Mouse (Mus musculus) hematopoietic stem cell, adult 5-6 weeks (primary cell): ENCODE results near the gene Nkain4. TPM values are rescaled to one million over a fixed set of nuclear protein-coding genes. Genes with fewer than 3 reads are reported as not detected.

Experiments
- ATAC-seq, 2 experiments: fragments of 125-278 bp in 1 of 2; replicated peaks in 1 of 2; 2 replicates each; pipeline ENCODE4 v1.8.0; 2016 to 2017; ENCODE audit warnings: inconsistent platforms in 2 of 2, mild to moderate bottlenecking in 2 of 2, moderate number of reproducible peaks in 2 of 2, low read depth in 1 of 2, moderate TSS enrichment in 1 of 2; ENCODE audit not compliant: low FRiP score in 2 of 2, poor library complexity in 2 of 2, severe bottlenecking in 2 of 2, insufficient read depth in 1 of 2, low TSS enrichment in 1 of 2
- total RNA-seq: library from RNA; stranded (forward); fragments of 172-1452, 232-1000 nt; gene quantifications from 2 replicates; pipeline ENCODE4 v1.2.3, GENCODE M21; 2017

The Nkain4 gene
- total RNA-seq, 1 experiment from 2014 or later: not detected

DNA sequence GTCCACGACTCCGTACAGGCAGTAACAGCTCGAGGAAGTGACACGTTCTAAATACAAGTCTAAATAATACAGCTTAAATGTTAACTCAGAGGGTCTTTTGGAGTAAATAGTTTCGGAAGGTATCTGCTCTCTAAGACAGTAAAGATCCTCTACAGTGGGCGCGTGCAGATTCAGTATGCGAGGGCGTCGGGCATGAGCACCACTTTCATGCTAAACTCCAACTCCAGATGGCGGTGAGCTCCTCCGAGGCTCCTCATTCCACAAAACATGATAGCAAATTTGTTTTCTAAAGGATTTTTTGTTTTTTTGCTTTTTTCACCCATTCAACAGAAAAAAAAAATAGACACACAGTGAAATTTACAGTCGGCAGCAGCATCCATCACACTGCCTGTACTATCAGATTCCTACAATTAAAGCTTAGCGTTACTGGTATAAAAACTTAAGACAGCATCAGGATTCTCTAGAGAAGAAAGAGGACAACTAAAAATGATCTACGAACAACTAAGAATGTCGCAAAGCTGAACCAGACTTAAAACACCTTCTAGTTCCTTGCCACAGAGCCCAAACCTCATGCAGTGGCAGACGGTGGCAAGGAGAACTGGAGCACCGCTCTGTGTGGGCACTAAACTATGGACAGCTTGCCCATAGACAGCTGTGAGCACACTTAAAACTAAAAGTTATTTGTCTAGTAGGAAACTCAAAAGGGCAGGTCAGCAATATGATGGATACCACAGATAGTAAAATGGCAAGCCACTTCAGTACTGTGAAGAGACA lies 49.9 kb downstream of the Nkain4 start:
- no peak for ATAC-seq

DNA sequence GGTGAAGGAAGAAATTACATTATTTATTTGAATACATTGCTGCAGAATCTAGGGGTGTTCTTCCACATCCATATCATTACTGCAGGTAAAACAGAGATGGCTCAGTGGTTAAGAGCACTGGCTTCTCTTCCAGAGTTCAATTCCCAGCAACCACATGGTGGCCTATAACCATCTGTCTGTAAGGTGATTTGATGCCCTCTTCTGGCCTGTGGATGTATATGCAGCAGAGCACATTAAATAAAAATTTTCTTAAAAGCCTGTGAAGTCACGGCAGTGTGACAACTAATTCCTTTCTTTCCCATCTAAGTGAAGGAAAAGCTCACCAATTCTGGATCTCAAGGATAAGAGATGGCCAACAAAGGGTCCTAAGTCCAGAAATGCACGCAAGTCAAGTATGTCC lies 52.4 kb downstream of the Nkain4 start:
- ATAC-seq: no peak

DNA sequence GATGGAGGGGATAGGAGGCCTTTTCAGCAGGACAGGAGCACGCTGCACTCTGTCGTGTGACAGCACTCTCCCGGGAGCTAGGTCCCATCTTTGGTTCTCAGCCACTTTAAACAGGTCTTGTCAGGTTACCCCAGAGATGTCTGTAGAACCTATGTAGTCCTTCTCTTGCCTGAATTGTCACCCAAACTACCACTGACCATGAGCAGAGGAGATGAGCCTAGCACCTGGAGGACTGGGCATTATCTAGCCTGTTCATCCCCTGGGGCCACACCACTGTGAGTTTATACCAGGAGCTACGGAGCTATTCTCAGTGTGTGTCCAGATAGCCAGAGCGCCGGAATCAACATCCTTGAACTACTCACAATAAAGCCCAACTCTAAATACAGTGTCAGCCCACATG lies 56.6 kb downstream of the Nkain4 start:
- no peak for ATAC-seq

DNA sequence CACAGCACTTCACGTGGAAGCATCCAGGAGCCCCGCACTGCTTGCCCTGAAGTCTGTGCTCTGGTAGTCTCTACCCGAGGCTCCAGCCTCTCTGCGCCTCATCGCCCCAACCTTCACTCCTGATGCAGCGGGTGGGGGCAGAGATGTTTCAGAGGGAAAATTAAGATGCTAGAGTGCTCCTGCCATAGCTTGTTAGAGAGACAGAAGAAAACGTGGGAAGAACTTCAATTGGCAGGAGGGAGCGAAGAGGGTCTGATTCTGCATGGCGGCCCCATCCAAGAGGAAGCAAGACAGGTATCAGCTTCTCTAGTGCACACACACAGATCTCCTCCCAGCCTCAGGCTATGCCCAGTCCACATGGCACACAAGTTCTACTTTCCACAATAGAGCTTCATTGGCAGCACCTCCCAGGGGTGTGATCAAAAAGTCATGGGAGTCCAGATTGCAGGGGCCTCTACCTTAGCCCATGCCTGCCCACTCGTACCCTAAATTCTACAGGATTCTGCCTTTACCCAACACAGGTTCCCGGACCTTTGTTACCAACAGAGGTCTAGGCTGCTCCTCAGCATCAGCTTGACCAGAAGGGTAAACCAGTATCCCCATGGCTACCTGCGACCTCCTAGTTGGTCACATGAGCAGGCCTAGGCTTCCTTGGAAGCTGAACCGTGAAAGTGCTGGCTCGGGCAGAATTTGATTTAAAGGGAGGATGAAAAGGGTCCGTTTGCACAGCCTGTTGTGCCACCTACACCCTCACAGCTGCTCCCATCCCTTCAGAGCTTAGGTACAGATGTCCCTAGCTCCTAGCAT lies 57.5 kb downstream of the Nkain4 start:
- ATAC-seq: no peak

DNA sequence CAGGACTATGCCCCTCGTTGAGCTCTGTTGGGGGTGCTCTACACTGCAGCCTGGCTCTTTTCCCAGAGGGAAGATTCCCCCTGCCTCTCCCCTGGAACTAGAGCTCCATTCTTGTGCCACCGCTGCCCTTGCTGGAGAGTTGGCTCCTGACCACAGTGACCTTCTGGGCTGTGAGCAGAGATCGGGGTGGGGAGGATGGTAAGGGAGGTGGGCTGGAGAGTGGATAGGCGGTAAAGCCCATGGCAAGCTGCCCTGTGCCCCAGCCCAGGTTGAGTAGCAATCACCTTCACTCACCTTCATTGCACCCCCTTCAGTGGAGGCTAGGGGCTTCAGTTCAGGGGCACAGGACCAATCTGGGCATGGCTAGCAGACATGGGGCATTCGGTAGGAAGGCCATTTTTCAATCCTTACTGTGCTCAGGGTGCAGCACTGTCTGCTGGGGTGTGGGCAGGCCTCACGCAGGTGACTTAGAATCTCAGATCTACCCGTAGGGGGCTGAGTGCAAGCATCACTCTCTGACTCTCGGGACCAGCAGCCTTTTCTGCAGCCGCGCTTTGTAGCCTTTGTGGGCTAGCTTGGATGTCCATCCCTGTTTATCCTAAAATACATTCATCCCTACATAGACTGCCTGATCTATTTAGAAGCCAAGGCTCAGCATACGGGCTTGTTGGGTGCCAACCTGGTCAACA lies 58.5 kb downstream of the Nkain4 start:
- ATAC-seq: no peak

DNA sequence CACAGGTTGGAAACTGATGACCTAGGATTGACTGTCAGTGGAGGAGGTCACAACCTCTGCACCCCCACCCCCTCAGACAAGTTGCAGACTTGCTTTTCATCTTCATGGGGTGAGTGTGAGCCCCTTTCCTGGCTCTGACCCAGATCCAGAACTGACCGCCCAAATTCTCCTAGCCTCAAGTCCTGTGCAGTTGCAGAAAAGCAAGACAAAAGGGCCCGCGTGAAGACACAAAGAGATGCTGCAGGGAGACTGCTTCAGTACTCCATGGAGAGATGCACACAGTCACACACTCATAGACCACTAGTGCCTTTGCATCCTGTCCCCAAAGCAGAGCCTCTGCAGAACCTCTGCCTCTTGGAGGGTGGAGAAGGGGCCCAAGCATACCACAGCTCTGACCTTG lies 59.2 kb downstream of the Nkain4 start:
- no peak for ATAC-seq

DNA sequence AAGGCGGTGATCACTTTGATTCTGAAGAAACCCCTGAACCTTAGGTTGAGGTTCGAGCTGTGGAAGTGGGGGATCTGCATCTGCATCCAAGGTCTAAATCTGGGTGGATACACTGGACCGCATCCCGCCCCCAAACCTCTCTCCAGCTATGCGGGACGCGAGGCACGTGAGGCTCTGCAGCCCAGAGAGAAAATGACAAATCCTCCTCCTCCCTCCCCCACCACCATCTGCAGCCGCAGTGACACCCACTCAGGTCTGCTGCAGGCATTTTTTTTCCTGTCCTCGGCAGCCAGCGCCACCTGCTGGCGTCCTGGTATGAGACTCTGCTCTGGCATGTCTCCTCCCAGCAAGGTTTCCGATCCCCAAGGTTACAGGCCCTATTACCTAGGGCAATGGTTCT lies 59.8 kb downstream of the Nkain4 start:
- peak; percentile 51 to 64 for ATAC-seq

DNA sequence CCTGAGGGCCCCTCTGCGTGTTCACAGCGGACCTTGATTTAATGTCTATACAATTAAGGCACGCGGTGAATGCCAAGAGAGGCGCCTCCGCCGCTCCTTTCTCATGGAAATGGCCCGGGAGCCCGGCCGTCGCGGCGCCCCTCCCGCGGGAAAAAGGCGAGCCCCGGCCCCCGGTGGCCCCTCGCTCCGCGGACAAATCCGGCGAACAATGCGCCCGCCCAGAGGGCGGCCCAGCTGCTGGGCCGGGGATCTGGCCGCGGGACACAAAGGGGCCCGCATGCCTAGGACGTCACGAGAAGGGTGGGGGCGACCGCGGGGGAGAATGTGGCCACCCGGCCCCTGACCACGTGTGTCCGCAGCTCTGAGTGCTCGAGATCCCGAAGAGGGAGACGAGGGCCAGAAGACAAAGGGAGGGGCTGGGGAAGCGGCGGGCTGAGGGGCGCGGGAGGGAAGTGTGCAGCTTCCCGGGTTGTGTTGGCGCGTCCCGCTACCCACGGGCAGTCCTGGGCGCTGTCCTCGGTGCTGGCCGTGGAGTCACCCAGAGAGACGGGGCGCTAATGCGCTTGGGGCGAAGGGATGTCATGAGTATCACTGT lies 60.4 kb downstream of the Nkain4 start:
- ATAC-seq: peak in 1 of 2 experiments; percentile 55; a peak in 2 of 4 replicates

DNA sequence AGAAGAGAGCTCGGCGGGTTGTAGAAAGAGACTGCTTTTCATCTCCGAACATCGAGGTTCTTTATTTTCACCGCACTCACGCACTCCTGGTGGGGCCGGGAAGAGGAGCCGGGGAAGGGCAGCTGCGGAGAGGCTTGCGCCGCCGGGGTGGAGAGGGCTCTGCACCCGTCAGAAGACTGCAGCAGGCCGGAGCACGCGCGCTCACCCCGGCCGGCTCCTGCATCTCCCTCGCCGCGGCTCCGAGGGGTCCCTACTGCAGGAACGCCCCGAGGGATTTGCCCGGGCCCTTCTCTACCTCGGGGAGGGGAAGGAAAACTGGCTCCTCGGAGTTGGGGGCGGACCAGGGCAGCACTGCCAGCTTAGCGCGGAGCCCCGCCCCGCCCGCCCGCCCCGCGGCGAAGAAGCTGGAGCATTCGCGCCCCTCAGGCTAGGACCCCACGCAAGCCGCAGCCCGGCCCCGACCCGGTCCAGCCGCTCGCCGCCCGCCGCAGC lies 60.9 kb downstream of the Nkain4 start:
- no peak for ATAC-seq

DNA sequence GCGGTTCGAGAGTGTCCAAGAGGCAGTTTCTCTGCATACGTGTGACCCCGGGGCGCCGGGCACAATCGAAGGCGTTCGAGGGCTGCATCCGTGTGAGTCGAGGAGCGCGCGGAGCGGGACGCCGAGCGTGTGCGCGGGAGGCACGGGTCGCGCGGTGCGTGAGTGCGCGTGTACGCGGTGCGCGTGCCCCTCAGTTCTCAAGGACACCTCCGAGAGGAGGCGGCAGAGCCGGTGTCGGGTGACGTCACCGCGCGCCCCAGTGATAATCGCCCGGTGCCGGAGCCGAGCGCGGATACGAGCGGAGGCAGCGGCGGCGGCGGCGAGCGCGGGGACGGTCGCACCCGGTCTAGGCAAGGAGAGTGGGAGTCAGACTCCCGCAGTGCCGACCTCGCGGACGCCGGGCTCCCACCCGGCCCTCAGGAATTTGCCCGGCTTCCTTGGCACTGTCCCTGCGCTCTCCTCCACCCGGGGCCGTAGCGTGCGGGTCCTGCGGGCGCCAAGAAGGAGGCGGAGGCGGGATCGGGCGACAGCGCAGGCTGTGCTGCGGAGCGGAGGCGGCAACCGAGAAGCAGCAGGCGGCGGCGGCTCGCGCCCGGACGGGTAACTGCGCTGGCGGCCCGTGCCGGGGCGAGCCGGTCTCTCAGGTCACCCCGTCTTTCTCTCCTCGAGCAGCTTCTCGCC lies 61.5 kb downstream of the Nkain4 start:
- no peak for ATAC-seq

DNA sequence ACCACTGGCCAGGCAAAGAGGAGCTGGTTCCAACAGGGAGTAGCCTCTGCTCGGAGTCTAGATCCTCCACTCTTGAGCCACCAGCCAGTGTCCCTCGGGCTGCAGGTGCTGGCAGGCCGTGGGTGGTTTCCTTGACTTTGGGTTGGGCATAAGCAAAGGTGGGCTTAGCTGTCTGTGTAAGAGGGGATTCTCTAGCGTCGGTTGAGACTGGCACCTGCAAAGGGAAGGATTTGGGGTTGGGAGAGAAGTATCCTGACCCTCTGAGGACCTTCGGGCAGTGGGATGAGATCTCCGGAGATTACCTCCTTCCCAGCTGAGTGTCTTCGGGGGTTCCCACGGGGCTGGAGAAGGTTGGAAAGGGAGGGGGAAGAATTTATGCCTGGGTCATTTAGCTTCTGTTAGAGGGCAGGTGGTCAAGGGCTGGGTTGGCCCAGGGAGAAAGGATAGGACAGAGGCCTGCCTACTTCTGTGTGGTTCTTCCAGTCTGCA lies 62.6 kb downstream of the Nkain4 start:
- ATAC-seq: no peak

DNA sequence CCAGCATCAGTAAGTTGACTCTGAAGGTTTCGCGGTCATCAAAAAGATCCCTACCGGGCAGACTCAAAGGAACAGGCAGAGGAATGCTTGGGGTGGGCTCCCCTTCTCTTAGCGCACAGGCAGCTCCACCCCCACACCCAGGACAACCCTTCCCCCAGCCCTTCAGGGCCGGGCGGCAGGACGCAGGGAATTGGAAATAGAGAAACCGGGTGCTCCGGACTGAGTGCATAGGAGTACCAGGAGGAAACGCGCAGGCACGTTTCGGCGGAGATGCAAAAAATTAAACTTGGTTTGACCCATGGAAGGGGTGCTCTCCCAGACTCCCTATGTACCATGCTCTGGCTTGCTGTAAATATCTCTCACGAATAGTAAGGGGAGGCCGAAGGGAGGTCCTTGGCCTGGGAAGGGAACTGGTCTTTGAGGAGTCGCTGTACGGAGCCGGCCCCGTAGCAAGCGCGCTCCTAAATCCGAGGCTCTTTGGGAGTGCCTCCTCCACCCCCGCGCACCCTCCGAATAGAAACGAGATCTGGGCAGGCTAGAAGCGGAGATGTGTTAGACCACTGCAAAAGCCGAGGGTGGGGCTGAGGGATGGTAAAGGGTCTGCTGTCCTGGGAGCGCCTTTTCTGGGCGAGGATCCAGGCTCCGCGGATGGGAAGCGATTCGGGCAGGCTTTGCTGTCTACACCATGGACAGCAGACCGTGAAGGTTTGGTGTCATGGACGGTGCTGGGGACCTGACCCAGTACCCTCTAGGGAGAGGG lies 63.2 kb downstream of the Nkain4 start:
- ATAC-seq: no peak

DNA sequence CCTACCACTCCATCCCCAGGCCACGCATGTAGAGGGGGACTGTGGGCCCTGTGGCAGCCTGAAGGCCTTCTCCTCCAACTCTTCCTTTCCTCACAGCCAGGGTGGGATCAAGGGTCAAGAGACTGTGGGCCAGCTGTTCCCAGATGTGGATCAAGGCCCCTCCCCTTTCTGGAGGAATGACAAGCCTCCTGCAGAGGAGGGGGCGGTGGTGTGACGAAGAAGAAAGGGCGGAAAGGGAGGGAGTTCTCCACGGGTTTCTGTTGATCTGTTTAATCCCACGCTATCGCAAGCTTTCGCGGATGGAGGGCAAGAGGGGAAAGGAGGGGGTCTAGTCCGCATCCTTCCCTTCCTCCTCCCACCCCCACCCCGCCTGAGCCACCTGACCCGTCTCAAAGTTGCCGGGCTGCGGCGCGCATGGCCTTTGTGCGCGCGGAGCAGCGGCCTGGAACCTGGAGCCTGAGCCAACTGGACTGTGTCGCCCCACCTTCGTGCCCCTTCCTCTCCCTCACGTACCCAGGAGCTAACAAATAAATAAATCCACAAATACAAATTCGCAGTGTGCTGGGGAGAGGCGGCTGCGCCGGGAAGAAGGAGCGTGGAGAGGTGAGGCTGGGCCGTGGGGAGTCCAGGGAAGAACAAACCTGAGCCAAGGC lies 64.0 kb downstream of the Nkain4 start:
- ATAC-seq: no peak

DNA sequence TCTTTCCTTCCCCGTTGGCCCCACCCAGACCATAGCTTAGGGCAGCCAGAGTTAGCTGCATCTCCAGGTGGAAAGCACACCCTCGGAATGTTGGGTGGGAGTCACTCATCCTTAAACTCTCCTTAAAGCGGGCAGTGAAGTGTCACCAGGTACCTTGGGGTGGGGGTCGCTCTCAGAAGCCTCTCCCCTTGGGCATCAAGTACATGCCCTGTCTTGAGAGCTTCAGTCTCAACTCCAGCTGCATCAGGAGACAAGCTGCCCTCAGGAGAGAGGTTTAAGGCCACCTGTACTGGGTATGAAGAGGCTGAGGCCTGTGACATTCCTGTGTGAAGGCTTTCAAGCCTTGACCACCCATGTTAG lies 64.6 kb downstream of the Nkain4 start:
- no peak for ATAC-seq

DNA sequence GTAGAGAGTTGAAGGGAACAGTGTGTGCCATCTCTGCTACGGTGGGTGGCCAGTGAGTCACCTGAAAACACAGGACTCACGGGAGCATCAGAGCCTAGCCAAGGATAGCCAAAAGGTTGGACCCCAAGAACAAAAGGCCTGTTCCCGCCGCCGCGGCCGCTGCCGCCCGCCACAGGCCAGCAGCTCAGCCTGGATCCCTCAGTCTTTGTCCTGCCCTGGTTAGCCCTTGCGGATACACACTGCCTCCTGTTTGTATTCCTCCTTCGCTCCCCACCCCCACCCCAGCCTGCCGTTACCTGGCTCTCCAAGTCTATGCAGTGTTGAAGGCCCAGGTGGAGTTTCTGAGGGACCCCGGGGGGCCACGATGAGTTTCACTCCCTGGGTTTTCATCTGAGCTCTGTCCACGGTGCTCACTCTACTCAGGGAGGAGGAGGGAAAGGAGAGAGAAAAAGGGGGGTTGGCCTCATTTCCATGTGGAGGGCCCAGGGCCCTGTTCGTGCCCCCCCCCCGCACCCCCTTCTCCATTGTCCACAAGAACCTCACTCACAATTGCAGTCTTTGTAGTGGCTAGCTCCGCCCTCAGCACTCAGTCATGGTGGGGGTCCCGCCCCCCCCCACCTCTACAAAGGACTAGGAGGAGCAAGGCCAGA lies 65.1 kb downstream of the Nkain4 start:
- no peak for ATAC-seq

DNA sequence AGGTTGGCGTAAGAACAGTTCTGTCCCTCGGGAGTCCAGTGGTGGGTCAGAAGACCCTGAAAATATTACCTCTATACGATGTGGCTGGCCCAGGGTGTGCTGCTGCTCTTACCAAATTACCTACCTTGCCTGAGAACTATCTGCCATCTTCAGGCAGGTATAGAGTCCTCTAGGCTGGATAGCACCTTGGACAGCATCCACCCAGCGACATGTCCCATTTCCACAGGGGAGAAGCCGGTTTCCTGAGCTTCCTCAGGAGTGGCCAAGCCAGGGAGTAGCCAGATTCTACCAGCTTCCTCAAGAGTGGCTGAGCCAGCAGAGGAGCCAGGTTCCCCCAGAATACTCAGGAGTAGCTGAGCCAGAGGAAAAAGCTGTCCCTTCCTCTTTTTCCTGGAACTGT lies 69.2 kb downstream of the Nkain4 start:
- ATAC-seq: no peak
